Mouse (Mus musculus) adrenal gland, postnatal 25 days (tissue): ENCODE results near the gene Elf4. TPM values are rescaled to one million over a fixed set of nuclear protein-coding genes. Genes with fewer than 3 reads are reported as not detected.

Source experiments
- DNase-seq: peaks from one replicate; pipeline ENCODE4 v3.0.0; 2021; ENCODE audit warnings: mixed read lengths
- total RNA-seq: library from RNA; stranded (reverse); gene quantifications from 2 replicates; pipeline ENCODE4 v1.2.3, GENCODE M21; 2021

The Elf4 gene
- total RNA-seq, 1 experiment from 2014 or later, result 27.2 TPM

GRCm38 (mm10) chrX:48367841-48368240 lies 95.1 kb downstream of the Elf4 start:
- peak; percentile 8 for DNase-seq

- no peak for DNase-seq
Observed at GRCm38 (mm10) chrX:48365836-48366577, 96.9 kb downstream of the Elf4 start.

Other genes starting within 250 kb of the Elf4 start
- 15.8 and 18.5 TPM in 2 replicates for gene Utp14a, start 206.3 kb downstream of the Elf4 start, total RNA-seq
- gene Bcorl1, start 121.8 kb downstream of the Elf4 start, total RNA-seq, result 14.1 and 16.9 TPM in 2 replicates
- 211 and 225 TPM in 2 replicates for gene Aifm1, start 50.4 kb upstream of the Elf4 start, total RNA-seq
- gene Rab33a, start 56.2 kb upstream of the Elf4 start, total RNA-seq, result 17.8 and 24.4 TPM in 2 replicates
- 11.5 and 12.3 TPM in 2 replicates for gene Zfp280c, start 131.4 kb upstream of the Elf4 start, total RNA-seq
- gene Slc25a14, start 160.3 kb upstream of the Elf4 start, total RNA-seq, result 9.3 and 11.8 TPM in 2 replicates
- gene Gpr119, start 211.3 kb upstream of the Elf4 start, total RNA-seq, result 0.18 TPM in 1 of 2 replicates, not detected in the other
- 3.0 and 3.9 TPM in 2 replicates for gene Rbmx2, start 231.9 kb upstream of the Elf4 start, total RNA-seq